Mouse (Mus musculus) left cerebral cortex, adult 9 months (tissue): ENCODE measurements around the gene Ezh1.
A peak's percentile ranks its signal among the peaks of the same experiment; 100 is the strongest.

Experiments
- DNase-seq, 2 experiments: peaks; one replicate each; pipeline ENCODE4 v3.0.0; 2022; ENCODE audit warnings: low spot score in 2 of 2

Ezh1 gene

DNA sequence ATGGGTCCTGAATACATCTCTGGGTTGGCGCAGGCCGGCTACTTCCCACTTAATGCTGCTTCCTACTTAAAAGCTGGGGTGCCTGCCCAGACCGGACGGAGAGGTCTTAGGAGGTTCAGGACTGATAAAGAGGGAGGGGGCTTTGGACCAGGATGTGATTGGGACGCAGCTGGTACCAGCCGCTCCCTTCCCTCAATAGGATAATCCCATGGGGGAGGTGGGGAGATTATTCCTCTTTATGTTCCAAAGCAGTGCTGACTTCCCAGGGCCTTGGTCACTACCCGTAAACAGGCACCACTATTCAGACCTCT, 20.4 kb upstream of the Ezh1 start:
- no peak for DNase-seq

DNA sequence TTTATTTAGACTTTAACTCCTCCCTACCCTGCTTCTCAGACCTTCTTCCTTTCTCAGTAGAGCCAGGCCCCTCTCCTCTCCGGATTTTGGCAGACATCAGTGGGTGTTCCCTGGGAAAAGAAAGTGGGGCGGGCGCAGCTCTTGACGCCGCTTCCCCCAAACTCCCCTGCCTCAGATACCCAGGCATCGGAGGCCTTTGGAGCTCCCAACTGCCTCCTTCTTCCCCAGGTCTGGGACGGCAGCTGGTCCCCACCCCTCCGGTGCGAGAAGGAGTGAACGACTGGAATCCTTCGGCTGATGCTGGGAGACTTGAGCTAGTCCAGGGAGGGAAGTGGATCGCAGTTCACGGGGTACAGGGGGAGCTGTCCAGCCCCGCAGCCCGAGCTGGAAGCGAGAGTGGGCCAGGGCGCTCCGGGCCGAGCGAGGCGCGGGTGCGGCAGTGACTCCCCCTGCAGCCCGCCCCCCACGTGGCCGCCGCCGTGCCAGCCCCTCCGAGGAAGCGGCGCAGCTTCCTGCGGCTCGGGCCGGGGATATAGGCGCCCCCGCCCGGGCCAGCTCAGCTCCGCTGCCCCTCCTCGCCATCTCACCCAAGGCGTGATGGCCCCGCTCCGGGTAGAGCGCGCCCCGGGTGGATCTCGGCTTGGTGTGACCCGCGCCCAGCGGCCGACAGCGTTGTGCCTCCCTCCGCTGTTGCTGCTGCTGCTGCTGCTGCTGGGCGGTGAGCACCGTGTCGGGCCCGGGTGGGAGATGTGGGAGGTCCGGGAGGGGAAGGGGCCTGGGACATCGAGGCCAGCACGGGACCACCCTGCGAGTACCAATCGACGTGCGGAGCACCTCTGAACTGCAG, 19.8 kb upstream of the Ezh1 start, which contains the start of gene Ramp2:
TSS of gene Ramp2 (plus strand) at position 174 of the 847 bp plus-strand sequence.
- DNase-seq: no peak

- no peak for DNase-seq
Measured at GRCm38 (mm10) chr11:101245071-101245470, 18.8 kb upstream of the Ezh1 start.

DNA sequence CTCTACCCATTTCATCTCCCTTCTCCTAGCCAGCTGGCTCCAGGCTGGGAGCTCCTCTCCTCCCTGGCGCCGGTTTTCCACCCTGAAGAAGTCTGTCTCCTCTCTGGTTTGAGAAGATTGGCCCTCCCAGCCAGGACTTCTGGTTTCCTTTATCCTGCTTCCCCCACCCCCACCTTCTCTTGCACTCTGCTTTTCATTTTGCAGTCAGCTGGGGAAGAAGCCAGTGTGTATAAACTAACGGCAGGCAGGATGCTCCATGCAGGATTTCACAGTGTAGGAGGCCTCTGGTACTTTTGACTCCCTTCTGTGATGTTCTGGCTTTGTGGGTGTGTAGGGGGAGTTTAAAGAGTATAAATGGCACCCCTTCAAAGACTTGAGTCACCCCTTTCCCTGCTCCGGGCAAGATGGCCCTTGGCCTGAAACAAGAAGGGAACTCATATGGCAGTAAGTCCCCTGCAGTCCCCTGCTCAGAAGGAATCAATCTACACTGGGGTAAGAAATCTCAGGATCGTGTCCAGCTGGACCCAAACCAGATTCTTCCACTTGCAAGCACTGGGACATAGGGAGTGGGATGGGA, 11.9 kb upstream of the Ezh1 start:
- DNase-seq: peak in 1 of 2 experiments; percentile 32

GRCm38 (mm10) chr11:101236782-101237181, 10.5 kb upstream of the Ezh1 start:
- no peak for DNase-seq

DNA sequence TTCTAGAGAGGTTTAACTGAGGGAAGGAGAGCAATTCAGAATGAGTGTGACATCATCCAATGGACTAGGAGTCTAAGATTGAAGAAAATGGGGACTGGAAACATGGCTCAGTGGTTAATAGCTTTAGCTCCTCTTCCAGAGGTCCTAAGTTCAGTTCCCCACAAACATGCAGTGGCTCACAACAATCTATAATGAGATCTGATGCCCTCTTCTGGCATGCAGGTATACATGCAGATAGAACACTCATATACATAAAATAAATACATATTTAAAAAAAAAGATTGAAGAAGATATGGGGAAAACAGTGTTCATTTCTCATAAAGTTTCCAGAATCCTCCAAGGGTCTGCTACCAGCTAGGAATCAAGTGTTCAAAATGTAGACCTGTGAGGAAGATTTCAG, 9.2 kb upstream of the Ezh1 start:
- no peak for DNase-seq

GRCm38 (mm10) chr11:101234124-101234523, 7.9 kb upstream of the Ezh1 start:
- DNase-seq: no peak

DNA sequence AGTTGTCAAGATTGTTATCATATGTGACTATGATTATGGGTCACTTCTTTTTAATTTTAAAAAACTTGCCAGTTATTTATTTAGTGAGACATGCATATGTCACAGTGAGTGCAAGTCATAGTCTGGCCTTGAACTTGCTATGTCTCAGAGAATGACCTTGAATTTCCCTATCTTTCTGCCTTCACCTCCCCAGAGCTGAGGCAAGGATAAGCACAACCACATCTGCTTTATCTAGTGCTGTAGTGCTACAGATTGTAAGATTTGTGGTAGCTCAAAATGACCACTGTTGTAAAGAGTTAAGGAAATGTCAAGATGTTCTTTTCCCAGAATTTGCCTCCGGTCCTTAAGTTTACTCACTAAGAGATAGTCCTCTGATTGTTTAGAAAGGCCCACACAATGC, 7.0 kb upstream of the Ezh1 start:
- DNase-seq: no peak

DNA sequence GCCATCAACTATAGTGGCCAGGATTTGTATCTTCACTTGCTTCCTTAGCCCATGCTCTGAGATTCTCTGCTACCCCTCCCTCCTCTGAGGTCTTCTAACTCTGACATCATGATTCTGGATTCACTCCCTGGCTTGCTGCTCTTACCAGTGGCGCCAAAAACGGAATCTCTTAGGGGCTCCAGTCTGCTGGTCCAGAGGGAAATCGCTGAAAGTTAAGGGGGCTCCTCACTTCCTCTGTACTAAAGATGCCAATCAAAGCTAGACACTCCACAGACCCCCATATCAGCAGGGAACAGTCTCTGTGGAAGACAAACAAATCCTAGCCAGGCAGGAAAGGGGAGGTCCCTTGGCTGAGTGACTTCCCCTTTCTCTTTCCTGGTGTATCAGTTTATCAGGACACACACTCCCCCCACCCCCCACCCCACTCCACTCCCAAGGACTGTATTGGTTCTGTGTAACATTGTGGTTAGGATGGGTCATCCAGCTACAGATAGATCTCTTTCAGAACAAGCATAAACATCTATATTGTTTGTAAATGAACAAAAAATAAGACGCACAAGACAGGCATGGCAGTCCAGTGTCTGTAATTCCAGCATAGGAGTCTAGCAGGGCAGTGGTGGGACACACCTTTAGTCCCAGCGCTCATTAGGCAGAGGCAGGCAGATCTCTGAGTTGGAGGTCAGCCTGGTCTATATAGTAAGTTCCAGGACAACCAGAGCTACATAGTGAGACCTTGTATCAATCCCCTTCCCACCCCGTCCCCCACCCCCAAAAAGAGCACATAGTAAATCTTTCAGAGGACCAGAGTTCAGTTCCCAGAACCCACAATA, 6.0 kb upstream of the Ezh1 start:
- DNase-seq: no peak

GRCm38 (mm10) chr11:101230991-101231871, 5.0 kb upstream of the Ezh1 start:
- no peak for DNase-seq

DNA sequence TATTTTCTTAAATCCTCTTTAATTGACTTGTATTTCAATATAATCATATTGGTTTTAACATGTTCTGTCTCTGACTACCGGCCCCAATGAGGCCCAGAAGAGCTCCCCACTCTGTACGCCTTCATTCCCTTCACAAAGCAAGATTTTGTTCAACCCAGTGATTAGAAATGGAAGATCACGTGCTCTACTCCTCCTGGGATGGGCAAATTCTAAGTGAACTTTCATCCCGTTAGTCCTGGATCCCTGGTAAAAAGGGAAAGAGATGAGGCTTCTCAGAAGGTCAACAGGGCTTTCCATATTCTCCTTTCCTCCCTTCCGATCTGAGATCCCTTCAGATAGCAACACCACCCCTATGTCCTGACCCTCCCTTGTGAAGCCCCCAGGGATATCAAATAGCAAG, 4.3 kb upstream of the Ezh1 start:
- no peak for DNase-seq

- no peak for DNase-seq
Measured at GRCm38 (mm10) chr11:101230061-101230511, 3.8 kb upstream of the Ezh1 start.

DNA sequence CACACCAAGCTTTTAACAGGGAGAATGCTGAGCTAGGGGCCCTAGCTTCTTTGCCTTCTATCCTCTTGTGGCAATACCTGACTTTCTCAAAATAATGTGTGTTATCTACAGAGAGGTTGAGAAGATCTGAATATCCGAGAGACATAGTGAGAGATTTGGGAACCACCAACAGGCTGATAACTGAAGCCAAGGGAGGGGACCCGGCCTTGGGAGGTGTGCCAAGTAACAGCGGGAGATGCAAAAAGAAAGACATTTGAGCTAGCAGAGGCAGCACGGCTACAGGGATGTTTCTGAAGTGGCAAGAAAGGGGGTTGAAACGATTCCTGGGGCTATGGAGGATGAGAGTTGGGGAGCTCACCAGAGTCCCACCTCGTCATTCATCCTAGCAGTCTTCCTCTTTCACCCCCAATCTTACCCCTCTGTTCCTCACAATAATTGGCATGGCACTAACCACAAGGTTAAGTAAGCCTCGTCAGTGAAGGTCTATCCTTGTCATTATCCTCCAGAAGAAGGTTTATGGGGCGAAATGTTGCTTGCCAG, 3.2 kb upstream of the Ezh1 start:
- DNase-seq: no peak

DNA sequence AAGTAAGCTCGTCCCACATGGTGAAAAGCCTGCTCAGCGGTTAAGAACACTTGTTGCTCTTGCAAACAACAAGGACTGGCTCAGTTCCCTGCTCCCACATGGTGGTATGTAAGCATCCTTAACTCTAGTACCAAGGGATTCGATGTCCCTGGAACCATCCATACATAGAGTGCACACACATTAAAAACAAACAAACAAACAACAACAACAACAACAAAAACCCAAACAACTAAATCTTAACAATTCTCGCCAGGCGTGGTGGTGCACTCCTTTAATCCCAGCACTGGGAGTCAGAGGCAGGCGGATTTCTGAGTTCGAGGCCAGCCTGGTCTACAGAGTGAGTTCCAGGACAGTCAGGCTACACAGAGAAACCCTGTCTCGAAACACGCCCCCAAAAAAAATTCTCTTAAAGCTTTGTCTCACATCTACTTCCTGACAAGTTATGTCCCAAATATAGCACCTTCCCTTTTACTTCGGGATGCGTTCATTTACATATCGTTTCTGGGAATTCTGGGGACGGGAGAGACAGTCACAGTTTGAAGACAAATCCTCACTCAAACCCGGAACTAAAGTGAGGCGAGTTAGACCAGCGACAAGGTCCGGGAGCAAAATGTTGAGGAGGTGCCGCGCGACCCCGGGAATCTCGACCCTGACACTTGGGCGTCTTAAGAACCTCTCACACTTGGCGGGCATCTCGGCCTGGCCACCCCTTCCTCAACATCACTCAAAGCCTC, 765 bp downstream of the Ezh1 start:
- DNase-seq: no peak

- no peak for DNase-seq
Measured at GRCm38 (mm10) chr11:101224337-101224736, 1.9 kb downstream of the Ezh1 start.

DNA sequence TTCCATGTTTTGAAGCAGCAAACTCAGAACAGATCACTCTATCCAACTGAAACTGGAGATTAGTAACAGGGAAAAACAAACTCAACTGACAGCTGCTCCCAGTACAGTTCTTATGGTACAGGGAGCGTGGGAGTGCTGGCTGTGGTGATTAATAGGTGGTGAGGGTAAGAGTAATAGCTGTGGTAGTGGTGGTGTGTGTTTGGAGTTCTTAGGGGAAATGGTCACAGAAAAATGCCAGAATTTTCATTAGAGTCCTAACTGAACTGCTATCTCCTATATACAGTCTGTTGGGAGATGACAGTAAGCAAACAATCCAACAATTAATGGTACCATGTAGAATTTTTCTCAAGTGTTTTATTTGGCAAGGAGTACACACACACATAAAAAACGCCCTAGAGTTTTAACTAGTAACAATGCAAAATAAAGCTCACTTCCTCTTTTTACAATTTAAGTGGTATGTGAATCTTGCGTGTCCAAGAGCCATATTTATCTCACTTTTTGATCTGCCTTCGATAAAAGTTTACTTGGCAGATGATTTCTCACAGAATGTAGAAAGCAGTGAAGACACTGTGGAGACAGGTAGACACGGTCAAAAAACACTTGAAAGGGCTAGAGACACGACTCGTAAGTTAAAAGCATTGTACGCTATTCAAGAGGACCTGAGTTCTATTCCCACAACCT, 4.8 kb downstream of the Ezh1 start:
- no peak for DNase-seq

DNA sequence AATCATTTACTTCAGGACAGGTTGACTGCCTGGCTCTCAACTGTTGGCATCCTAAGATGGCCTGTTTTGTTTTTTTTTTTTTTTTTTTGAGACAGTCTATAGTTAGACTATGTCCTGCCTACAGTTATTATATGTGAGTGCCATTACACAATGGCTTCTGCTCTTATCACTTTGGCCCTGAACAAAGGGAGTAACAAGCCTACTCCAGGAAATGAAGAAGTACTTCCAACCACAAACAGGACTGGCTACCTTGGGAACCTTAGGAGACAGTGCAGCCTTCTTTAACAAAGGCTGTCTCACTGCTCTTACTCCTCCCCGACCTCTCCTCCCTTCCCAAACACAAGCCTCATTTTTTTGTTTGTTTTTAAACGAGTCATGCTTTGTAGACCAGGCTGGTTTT, 5.4 kb downstream of the Ezh1 start:
- DNase-seq: no peak

DNA sequence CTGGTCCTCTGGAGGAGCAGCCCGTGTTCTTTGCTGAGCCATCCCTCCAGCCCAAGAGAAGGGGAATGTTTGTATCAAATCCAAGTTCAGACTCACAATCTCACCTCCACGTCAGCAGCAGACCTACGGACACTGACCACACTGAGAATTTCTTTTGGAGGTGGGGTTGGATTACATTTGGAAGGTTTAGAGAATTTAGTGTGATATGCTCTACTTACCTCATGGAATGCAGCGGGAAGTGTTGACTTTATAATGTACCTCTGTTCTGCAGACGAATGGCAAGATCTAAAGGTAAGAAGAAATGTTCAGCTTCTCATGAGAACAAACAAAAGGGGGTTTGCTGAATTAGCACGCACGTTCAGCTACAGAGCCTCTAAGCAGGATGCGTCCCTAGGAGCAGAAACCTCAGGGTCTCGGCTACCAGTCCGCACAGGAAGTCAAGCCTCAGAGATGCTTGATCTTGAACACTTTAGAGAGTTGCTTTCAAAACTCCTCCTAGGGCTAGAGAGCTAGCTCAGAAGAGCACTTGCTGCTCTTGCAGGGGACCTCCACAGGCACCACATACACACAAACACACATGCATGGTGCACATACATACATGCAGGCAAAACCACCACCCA, 7.7 kb downstream of the Ezh1 start:
- no peak for DNase-seq

GRCm38 (mm10) chr11:101216936-101217335, 9.3 kb downstream of the Ezh1 start:
- DNase-seq: no peak

GRCm38 (mm10) chr11:101211970-101212369, 14.3 kb downstream of the Ezh1 start:
- DNase-seq: peak in 1 of 2 experiments; percentile 47
